Mouse (Mus musculus): ENCODE results near the gene Cav3.

DNA sequence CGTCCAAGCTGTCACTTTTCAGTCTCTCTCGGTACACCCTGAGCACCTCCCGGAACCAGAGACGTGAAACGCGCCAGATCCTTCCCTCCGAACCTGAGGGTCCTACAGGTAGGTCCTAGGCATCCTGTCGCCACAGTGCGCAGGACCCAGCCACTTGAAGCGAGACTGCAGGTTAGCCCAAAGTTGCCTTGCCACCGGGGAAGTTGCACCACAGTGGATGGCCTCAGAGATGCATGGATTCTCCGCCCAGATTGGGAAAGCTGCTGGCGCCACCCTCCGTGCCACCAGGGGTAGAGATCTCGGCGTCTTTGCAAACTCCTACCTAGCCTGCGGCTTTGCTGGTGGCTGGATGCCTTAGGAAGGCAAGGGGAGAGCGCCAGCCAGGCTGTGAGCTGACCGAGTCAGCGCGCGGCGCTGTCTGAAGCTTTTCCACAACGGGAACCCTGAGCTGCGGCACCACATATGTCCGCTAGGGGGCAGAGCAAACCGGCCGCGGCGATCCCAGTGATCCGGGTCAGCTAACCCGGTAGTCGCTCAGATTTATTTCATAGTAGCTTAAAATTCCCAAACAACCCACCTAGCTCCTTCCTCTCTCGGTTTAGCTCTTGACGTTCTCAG lies 31.4 kb downstream of the Cav3 start:
- TF ChIP-seq CTCF (IDR thresholded peaks at IDR 0.05; ENCODE audit: low read depth, low read length): peak; percentile 91
- no peak for TF ChIP-seq POLR2A (IDR thresholded peaks at IDR 0.05; ENCODE audit: extremely low read depth, insufficient read depth, low read length)

All from liver, adult 2 months (tissue).